Mouse (Mus musculus) olfactory bulb, adult 2 months (tissue): Measurements from ENCODE around the gene Gm29776. TPM values are rescaled to one million over a fixed set of nuclear protein-coding genes. Genes with fewer than 3 reads are reported as not detected.

ENCODE experiments used
- H3K27ac ChIP-seq: fragments of 200-500 bp; 2 replicates; pipeline ENCODE4 v1.5.1; 2012; ENCODE audit warnings: low read depth, low read length; ENCODE audit not compliant: insufficient read depth
- H3K4me1 ChIP-seq: fragments of 200-500 bp; 2 replicates; pipeline ENCODE4 v1.6.1; 2012; ENCODE audit warnings: low read length; ENCODE audit not compliant: control insufficient read depth, insufficient read depth
- H3K4me3 ChIP-seq: fragments of 200-500 bp; 2 replicates; pipeline ENCODE4 v1.5.1; 2012; ENCODE audit warnings: mild to moderate bottlenecking, low read depth, low read length, moderate library complexity; ENCODE audit not compliant: insufficient read depth
- CTCF ChIP-seq: fragments of 200-500 bp; IDR thresholded peaks from 2 replicates; pipeline ENCODE4 v1.5.1; 2012; ENCODE audit warnings: low read depth, mild to moderate bottlenecking, low read length, moderate library complexity; ENCODE audit not compliant: insufficient read depth
- POLR2A ChIP-seq: fragments of 200-500 bp; IDR thresholded peaks from 2 replicates; pipeline ENCODE4 v1.6.1; 2012; ENCODE audit warnings: mild to moderate bottlenecking, low read depth, low read length, moderate library complexity; ENCODE audit not compliant: insufficient read depth
- WGBS: fragments of 180-500 bp; shearing (Covaris S2); methylation state at CpG from one replicate; pipeline ENCODE4 v1.1.7; 2018; 5-methylcytosine and 5-hydroxymethylcytosine counted together
- polyA plus RNA-seq: library from polyadenylated mRNA; stranded (reverse); fragments of >200 nt; gene quantifications from 2 replicates; pipeline ENCODE4 v1.2.4, GENCODE M21; 2012; ENCODE audit warnings: low replicate concordance; ENCODE audit not compliant: missing spikeins, insufficient read depth, insufficient read length

Gene Gm29776
- polyA plus RNA-seq, 1 experiment = not detected

- H3K4me1 ChIP-seq = peaks cover 18% of the 10 kb centered on the region
- no peak overlapping the region for H3K4me3 ChIP-seq
- TF ChIP-seq CTCF = no peak
- no peak for TF ChIP-seq POLR2A
- no peak overlapping the region for H3K27ac ChIP-seq
- WGBS = 90% methylated on average over 8 of the region's 8 CpGs
Measured at GRCm38 (mm10) chr14:54732206-54732605, 33.6 kb upstream of the Gm29776 start.

GRCm38 (mm10) chr14:54730305-54730704, 31.7 kb upstream of the Gm29776 start:
- no peak overlapping the region for H3K4me3 ChIP-seq
- TF ChIP-seq POLR2A (no peak), CTCF (no peak)
- WGBS = 89% methylated on average over 6 of the region's 6 CpGs
- no peak overlapping the region for H3K27ac ChIP-seq
- H3K4me1 ChIP-seq = peaks cover 12% of the 10 kb centered on the region

GRCm38 (mm10) chr14:54728823-54729653, 30.4 kb upstream of the Gm29776 start:
- peaks cover 10% of the 10 kb centered on the region for H3K4me1 ChIP-seq
- H3K4me3 ChIP-seq = no peak overlapping the region
- 64% methylated on average over 13 of the region's 13 CpGs for WGBS
- no peak overlapping the region for H3K27ac ChIP-seq
- no peak for TF ChIP-seq CTCF

GRCm38 (mm10) chr14:54727565-54727964, 28.9 kb upstream of the Gm29776 start:
- 79% methylated on average over 5 of the region's 5 CpGs for WGBS
- no peak for TF ChIP-seq POLR2A
- TF ChIP-seq CTCF = no peak

GRCm38 (mm10) chr14:54724049-54724448, 25.4 kb upstream of the Gm29776 start:
- TF ChIP-seq CTCF (no peak), POLR2A (no peak)
- H3K27ac ChIP-seq = no peak overlapping the region
- no peak overlapping the region for H3K4me3 ChIP-seq
- WGBS = 64% methylated on average over 6 of the region's 6 CpGs
- peaks cover 2% of the 10 kb centered on the region; the same call in 1 of the 2 replicates for H3K4me1 ChIP-seq

More at GRCm38 (mm10) chr14:54727565-54727964, 28.9 kb upstream of the Gm29776 start:
- Histone ChIP-seq H3K4me3 (no peak overlapping the region), H3K27ac (no peak overlapping the region), H3K4me1 (peaks cover 10% of the 10 kb centered on the region)

- WGBS = 84% methylated on average over 10 of the region's 10 CpGs
- Histone ChIP-seq H3K4me3 (no peak overlapping the region), H3K4me1 (no peaks in the 10 kb centered on the region), H3K27ac (no peak overlapping the region)
- TF ChIP-seq CTCF (no peak), POLR2A (no peak)
Measured at GRCm38 (mm10) chr14:54721711-54722110, 23.1 kb upstream of the Gm29776 start.

GRCm38 (mm10) chr14:54720654-54721350, 22.2 kb upstream of the Gm29776 start:
- no peaks in the 10 kb centered on the region for H3K4me1 ChIP-seq
- no peak for TF ChIP-seq CTCF
- TF ChIP-seq POLR2A = no peak
- WGBS = 89% methylated on average over 7 of the region's 7 CpGs
- no peak overlapping the region for H3K4me3 ChIP-seq
- H3K27ac ChIP-seq = no peak overlapping the region

- no peak overlapping the region for H3K4me3 ChIP-seq
- H3K27ac ChIP-seq = no peak overlapping the region
- H3K4me1 ChIP-seq = no peaks in the 10 kb centered on the region
- WGBS = 96% methylated on average over 11 of the region's 11 CpGs
- no peak for TF ChIP-seq POLR2A
- no peak for TF ChIP-seq CTCF
Measured at GRCm38 (mm10) chr14:54720041-54720440, 21.4 kb upstream of the Gm29776 start.

- TF ChIP-seq CTCF = no peak
- no peak for TF ChIP-seq POLR2A
- 55% methylated on average over 1 of the region's 1 CpGs for WGBS
- Histone ChIP-seq H3K4me1 (peaks cover 6% of the 10 kb centered on the region), H3K4me3 (no peak overlapping the region), H3K27ac (no peak overlapping the region)
Measured at GRCm38 (mm10) chr14:54715402-54715801, 16.8 kb upstream of the Gm29776 start.
